Mouse (Mus musculus) liver, postnatal 0 days (tissue): ENCODE measurements around the gene Pklr.
"Not testable (repeated sequence)": the region's sequence is repeated elsewhere in the genome, so short reads cannot be mapped to it uniquely, and the experiment has no call there.

ENCODE experiments used
- CTCF ChIP-seq: sonication (generic); IDR thresholded peaks from 2 replicates; pipeline ENCODE4 v1.5.1; 2016; ENCODE audit warnings: antibody characterized with exemption, low read depth
- EP300 ChIP-seq: IDR thresholded peaks from 2 replicates; pipeline ENCODE4 v1.6.1; 2016; ENCODE audit warnings: antibody characterized with exemption, low read depth, mild to moderate bottlenecking

- TF ChIP-seq CTCF, EP300: not testable (repeated sequence)
These were observed 25.3 kb downstream of the Pklr start for GRCm38 (mm10) chr3:89161207-89161606.
